Mouse (Mus musculus) gastrocnemius, postnatal 36 days (tissue): Measurements from ENCODE around the gene Aen. TPM values are rescaled to one million over a fixed set of nuclear protein-coding genes. Genes with fewer than 3 reads are reported as not detected.

Source experiments
- DNase-seq, 2 experiments: peaks; one replicate each; pipeline ENCODE4 v3.0.0; 2022
- intact Hi-C: fragments of 180-260 bp; cut with DNase I; formaldehyde crosslinking; loops from one replicate; pipeline ENCODE4 v1.15.1; 2025
- total RNA-seq, 2 experiments: library from RNA; stranded (reverse); gene quantifications; 2 replicates each; pipeline ENCODE4 v1.2.3; 2021

Aen gene
- total RNA-seq, 2 experiments from 2014 or later: 40.5 to 50.0 TPM

GRCm38 (mm10) chr7:78886496-78886895, 9.2 kb upstream of the Aen start:
- intact Hi-C loops: loop anchor here (5.0 to 10.0 kb wide), 2 partner anchors 34 to 312 kb away; no protein-coding TSS in a partner anchor
- no peak for DNase-seq

- no peak for DNase-seq
- intact Hi-C loops: loop anchor here (5.0 to 10.0 kb wide), 2 partner anchors 35 to 313 kb away; no protein-coding TSS in a partner anchor
Measured at GRCm38 (mm10) chr7:78887431-78887842, 8.2 kb upstream of the Aen start.

- DNase-seq: peak; percentile 76 to 81
- intact Hi-C loops: loop anchor here (1.0 kb wide), 1 partner anchor 99 kb away; no protein-coding TSS in a partner anchor
Measured at GRCm38 (mm10) chr7:78890641-78891040, 5.0 kb upstream of the Aen start.

- intact Hi-C loops: no loop called here
- DNase-seq: no peak
Measured at GRCm38 (mm10) chr7:78893917-78894316, 1.7 kb upstream of the Aen start.

GRCm38 (mm10) chr7:78895021-78895652, 517 bp upstream of the Aen start:
- no peak for DNase-seq
- intact Hi-C loops: no loop called here

- intact Hi-C loops: no loop called here
- DNase-seq: no peak
Measured at GRCm38 (mm10) chr7:78897567-78897966, 1.9 kb downstream of the Aen start.

- intact Hi-C loops: no loop called here
Measured at GRCm38 (mm10) chr7:78903174-78903870, 7.7 kb downstream of the Aen start.

GRCm38 (mm10) chr7:78904175-78904574, 8.5 kb downstream of the Aen start:
- intact Hi-C loops: no loop called here

More at GRCm38 (mm10) chr7:78903174-78903870, 7.7 kb downstream of the Aen start:
- DNase-seq: no peak

GRCm38 (mm10) chr7:78909026-78909425, 13.4 kb downstream of the Aen start:
- DNase-seq: no peak
- intact Hi-C loops: no loop called here

More at GRCm38 (mm10) chr7:78904175-78904574, 8.5 kb downstream of the Aen start:
- DNase-seq: no peak

GRCm38 (mm10) chr7:78910336-78911098, 14.9 kb downstream of the Aen start:
- DNase-seq: no peak
- intact Hi-C loops: no loop called here

- DNase-seq: no peak
- intact Hi-C loops: no loop called here
Measured at GRCm38 (mm10) chr7:78911209-78911608, 15.6 kb downstream of the Aen start.

- DNase-seq: no peak
- intact Hi-C loops: no loop called here
Measured at GRCm38 (mm10) chr7:78912253-78912973, 16.8 kb downstream of the Aen start.

GRCm38 (mm10) chr7:78912974-78913474, 17.4 kb downstream of the Aen start, which contains the start of gene Isg20:
TSS of gene Isg20 (plus strand) at chr7:78913424.
- intact Hi-C loops: no loop called here

GRCm38 (mm10) chr7:78913649-78914544, 18.2 kb downstream of the Aen start:
- intact Hi-C loops: no loop called here
- peak; percentile 35 to 59 for DNase-seq

More at GRCm38 (mm10) chr7:78912974-78913474, 17.4 kb downstream of the Aen start, which contains the start of gene Isg20:
- no peak for DNase-seq

GRCm38 (mm10) chr7:78914545-78914845, 18.8 kb downstream of the Aen start:
- intact Hi-C loops: no loop called here
- DNase-seq: no peak

- intact Hi-C loops: loop anchor here (5.0 kb wide), 1 partner anchor 317 kb away; no protein-coding TSS in a partner anchor
- no peak for DNase-seq
Measured at GRCm38 (mm10) chr7:78914896-78915510, 19.3 kb downstream of the Aen start.

- DNase-seq: no peak
- intact Hi-C loops: loop anchor here (5.0 kb wide), 1 partner anchor 314 kb away; no protein-coding TSS in a partner anchor
Measured at GRCm38 (mm10) chr7:78918686-78919085, 23.0 kb downstream of the Aen start.

GRCm38 (mm10) chr7:78922506-78922905, 26.9 kb downstream of the Aen start:
- intact Hi-C loops: loop anchor here (10.0 kb wide), 1 partner anchor 432 kb away; no protein-coding TSS in a partner anchor

More at GRCm38 (mm10) chr7:78922506-78922905, 26.9 kb downstream of the Aen start:
- DNase-seq: no peak
